Mouse (Mus musculus): Measurements from ENCODE around the gene Ugt2b36.
"Not testable (repeated sequence)": the region's sequence is repeated elsewhere in the genome, so short reads cannot be mapped to it uniquely, and the experiment has no call there.

Ugt2b36 gene

GRCm38 (mm10) chr5:87092346-87093027 is at the start of gene Ugt2b36:
Gene Ugt2b36, minus strand, starts transcription at chr5:87092555.
- DNase-seq, result no peak

- DNase-seq, result not testable (repeated sequence)
Measured at GRCm38 (mm10) chr5:87140196-87140595, 47.8 kb upstream of the Ugt2b36 start, which contains the start of gene Ugt2b5. Gene Ugt2b5, minus strand, starts transcription at chr5:87140318.

- DNase-seq, result not testable (repeated sequence)
Measured at GRCm38 (mm10) chr5:87103697-87104096, 11.3 kb upstream of the Ugt2b36 start.

DNA sequence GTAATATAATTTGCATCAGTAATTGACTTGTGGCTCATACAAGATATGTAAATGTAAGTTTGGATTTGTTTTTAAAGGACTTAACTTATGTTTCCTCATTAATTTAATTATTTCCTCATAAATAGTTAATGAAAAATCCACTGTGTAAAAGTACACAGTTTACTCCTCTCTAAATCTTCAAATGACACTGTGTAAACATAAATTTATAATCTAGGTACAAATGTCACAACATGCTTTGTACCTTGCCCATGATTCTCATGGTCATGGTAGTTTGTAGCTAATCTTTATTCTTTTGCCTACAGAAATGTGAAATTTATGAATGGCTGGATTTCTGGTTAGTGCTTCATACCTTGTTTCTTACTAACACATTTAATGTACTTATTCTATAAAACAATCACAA is 1.2 kb downstream of the Ugt2b36 start:
- no peak for DNase-seq

DNA sequence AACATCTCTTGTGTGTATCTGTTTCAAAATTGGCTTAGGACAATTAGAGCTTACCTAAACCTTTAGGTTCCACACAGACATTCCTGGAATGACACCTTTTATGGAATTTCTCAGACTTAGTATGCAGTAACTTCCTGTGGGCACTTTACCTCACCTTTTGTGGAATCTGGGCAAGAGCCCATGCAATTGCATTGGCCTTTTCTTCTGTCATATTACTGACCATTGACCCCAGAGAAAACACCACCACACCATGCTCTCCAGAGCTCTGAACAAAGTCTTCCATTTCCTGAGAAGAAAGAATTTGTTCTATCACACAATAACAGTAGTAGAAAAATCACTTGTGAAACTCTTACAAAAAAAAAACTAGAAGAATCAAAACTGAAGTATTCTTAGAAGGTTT is 3.1 kb downstream of the Ugt2b36 start:
- DNase-seq, result no peak

DNA sequence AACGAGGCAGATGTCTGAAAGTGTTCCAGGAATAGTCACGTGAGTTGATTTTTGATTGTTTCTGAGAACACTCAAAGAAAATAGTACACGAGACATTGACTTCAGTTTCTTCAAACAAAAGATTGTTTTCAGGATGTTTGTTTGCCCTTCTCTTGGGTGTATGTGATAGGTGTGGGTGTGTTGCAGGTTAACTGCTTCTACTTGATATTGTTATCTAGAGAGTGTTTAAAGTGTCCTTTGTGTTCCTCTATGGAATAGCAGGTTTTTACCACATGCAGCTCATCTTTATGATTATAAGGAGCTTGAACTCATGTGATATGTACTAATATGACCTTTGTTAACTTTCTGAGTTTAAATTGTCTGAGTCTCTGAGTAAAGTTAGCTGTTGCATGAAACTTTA is 6.1 kb downstream of the Ugt2b36 start:
- no peak for DNase-seq

- DNase-seq, result no peak
Measured at GRCm38 (mm10) chr5:87030624-87031023, 61.7 kb downstream of the Ugt2b36 start.

DNA sequence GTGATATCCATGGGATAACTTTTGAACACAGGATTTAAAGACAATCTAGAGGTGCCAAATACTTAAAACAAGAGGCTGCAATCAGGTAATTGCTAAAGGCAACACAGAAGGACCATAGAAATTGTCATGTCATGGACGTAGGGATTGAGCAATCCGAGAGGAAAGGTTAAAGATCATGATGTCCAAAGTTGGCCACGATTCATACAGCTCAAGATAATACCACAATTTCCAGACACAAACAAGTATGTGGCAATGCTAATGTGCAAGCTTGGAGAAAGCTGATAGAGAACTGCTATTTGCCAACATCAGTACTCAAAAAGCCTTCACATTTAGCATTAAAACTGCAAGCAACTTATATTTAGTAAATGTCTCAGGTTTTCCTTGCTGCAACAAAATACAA is 65.0 kb downstream of the Ugt2b36 start:
- no peak for DNase-seq

Measured in kidney, postnatal 4 days (tissue).